Mouse (Mus musculus) monocyte, adult 5-6 weeks (primary cell): ENCODE measurements around the gene Rasl11a. TPM values are rescaled to one million over a fixed set of nuclear protein-coding genes. Genes with fewer than 3 reads are reported as not detected.
A peak's percentile ranks its signal among the peaks of the same experiment; 100 is the strongest.

Source experiments
- ATAC-seq: fragments of 153-309, 156-312 bp; replicated peaks from 2 replicates; pipeline ENCODE4 v1.8.0; 2017; ENCODE audit warnings: mild to moderate bottlenecking; ENCODE audit not compliant: low TSS enrichment, insufficient number of reproducible peaks, severe bottlenecking, poor library complexity, low FRiP score
- total RNA-seq: library from RNA; stranded (forward); fragments of 200-1000, 200-491, 200-594 nt; gene quantifications from 3 replicates; pipeline ENCODE4 v1.2.3, GENCODE M21; 2017

Gene Rasl11a
- total RNA-seq, 1 experiment from 2014 or later = not detected

- ATAC-seq = no peak
These were observed 5.1 kb upstream of the Rasl11a start for GRCm38 (mm10) chr5:146839760-146840159.

- ATAC-seq = no peak
These were observed 4.4 kb upstream of the Rasl11a start for GRCm38 (mm10) chr5:146840422-146840821.

GRCm38 (mm10) chr5:146841301-146841700 lies 3.6 kb upstream of the Rasl11a start:
- ATAC-seq = no peak

GRCm38 (mm10) chr5:146841996-146842395 lies 2.9 kb upstream of the Rasl11a start:
- no peak for ATAC-seq

GRCm38 (mm10) chr5:146844301-146844941 lies 450 bp upstream of the Rasl11a start:
- 0 out of 2 replicates have a peak, but pooled peaks have one; percentile 24 for ATAC-seq

- no peak for ATAC-seq
These were observed 1.6 kb downstream of the Rasl11a start for GRCm38 (mm10) chr5:146846489-146846888.

- ATAC-seq = no peak
These were observed 4.2 kb downstream of the Rasl11a start for GRCm38 (mm10) chr5:146848936-146849582.

- no peak for ATAC-seq
These were observed 11.2 kb downstream of the Rasl11a start for GRCm38 (mm10) chr5:146856106-146856505.

- ATAC-seq = no peak
These were observed 12.7 kb downstream of the Rasl11a start for GRCm38 (mm10) chr5:146857620-146858019.

GRCm38 (mm10) chr5:146858772-146859171 lies 13.9 kb downstream of the Rasl11a start:
- ATAC-seq = no peak

- no peak for ATAC-seq
These were observed 14.4 kb downstream of the Rasl11a start for GRCm38 (mm10) chr5:146859246-146859645.

- no peak for ATAC-seq
These were observed 15.5 kb downstream of the Rasl11a start for GRCm38 (mm10) chr5:146860222-146860998.

- no peak for ATAC-seq
These were observed 16.7 kb downstream of the Rasl11a start for GRCm38 (mm10) chr5:146861588-146861987.

GRCm38 (mm10) chr5:146865511-146865910 lies 20.6 kb downstream of the Rasl11a start:
- ATAC-seq = no peak

- no peak for ATAC-seq
These were observed 21.4 kb downstream of the Rasl11a start for GRCm38 (mm10) chr5:146866277-146866676.

GRCm38 (mm10) chr5:146867246-146867945 lies 22.5 kb downstream of the Rasl11a start:
- no peak for ATAC-seq

- ATAC-seq = no peak
These were observed 23.1 kb downstream of the Rasl11a start for GRCm38 (mm10) chr5:146867946-146868314.

GRCm38 (mm10) chr5:146872981-146873631 lies 28.2 kb downstream of the Rasl11a start:
- ATAC-seq = no peak

- no peak for ATAC-seq
These were observed 31.2 kb downstream of the Rasl11a start for GRCm38 (mm10) chr5:146876024-146876423.
